14 mouse cellular contexts compared by ENCODE assay signal in the genomic region with DNA sequence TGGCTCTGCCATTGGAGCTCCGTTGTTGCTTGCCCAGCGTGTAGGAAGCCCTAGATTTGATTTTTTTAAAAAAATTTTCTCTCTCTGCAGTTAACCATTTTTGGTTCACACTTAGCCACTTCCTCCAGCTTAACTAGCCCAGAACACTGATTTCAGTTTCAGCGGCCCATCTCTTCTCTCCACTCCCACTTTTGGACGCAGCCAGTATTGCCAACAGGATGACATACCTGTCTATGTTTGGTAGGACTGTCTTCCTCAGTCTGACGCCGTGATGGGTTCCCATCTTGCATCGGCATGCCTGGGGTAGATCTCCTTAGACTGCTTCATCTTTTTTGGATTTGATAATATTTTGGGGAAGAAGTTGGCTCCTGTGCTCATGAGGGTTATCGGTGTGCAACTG. TPM values are rescaled to one million over a fixed set of nuclear protein-coding genes. Genes with fewer than 3 reads are reported as not detected.
"Had no signal": no experiment of that assay in that cellular context is flagged by ENCODE, and none has a peak within 500 bp of the region (broad histone marks: within the 10 kb centered on the region; RNA-seq: fewer than 3 reads in every experiment).

No protein-coding gene starts in this region.

- H3K4me3 ChIP-seq: limb, embryonic 15.5 days; liver, embryonic 12.5 days; midbrain, embryonic 10.5 days; myocyte; neural tube, embryonic 15.5 days had no signal

- H3K27ac ChIP-seq: limb, embryonic 15.5 days; liver, embryonic 12.5 days; midbrain, embryonic 10.5 days; neural tube, embryonic 15.5 days had no signal

- ATAC-seq: intestine, postnatal 0 days; liver, embryonic 12.5 days had no signal

- DNase-seq: kidney, adult 9 months; kidney, postnatal 10 days; lung, embryonic 14.5 days; lung, postnatal 10 days; lung, postnatal 4 days; midbrain, embryonic 14.5 days; right cerebral cortex, postnatal 4 days had no signal

RNA-seq across cellular contexts. Expression of a gene that starts 1.3 kb away (rescaled TPM):
- total RNA-seq: layer of hippocampus, postnatal 25 days had no signal
